Mouse (Mus musculus): ENCODE data around the gene Camta1.

DNA sequence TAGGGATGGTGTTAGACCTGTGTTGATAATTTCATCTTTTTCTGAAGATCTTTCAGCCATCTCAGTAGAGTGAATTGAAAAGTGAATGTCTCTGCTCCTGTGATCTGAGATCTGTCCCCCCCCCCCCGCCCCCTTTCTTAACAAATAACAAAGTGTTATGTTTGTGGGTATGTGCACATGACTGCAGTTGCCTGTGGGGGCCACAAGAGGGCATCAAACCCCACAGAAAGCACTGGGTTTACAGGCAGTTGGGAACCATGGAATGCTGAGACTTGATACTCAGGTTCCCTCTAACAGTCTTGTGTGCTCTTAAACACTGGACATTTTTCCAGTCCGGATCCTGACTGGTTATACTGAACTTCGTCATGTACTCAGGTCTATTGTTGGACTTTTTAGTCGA lies 350.6 kb downstream of the Camta1 start:
- TF ChIP-seq MAFK (IDR thresholded peaks at IDR 0.05; ENCODE audit: insufficient read depth, low read depth, low read length) (no peak), ZNF384 (IDR thresholded peaks at IDR 0.05; ENCODE audit: low read depth, low read length) (no peak), CHD2 (IDR thresholded peaks at IDR 0.05; ENCODE audit: low read depth, low read length) (no peak), ZC3H11A (IDR thresholded peaks at IDR 0.05; ENCODE audit: borderline replicate concordance, low read depth, low read length) (peak; percentile 65; the same call in 1 of the 2 replicates), HCFC1 (IDR thresholded peaks at IDR 0.05; ENCODE audit: borderline replicate concordance, insufficient read depth, low read length) (no peak)

Measured in ES-E14 (cell line).